In genomic region chr6:124696441-124697150, GRCm38 (mm10) we compare ENCODE assay signal across 21 mouse cellular contexts. TPM values are rescaled to one million over a fixed set of nuclear protein-coding genes. Genes with fewer than 3 reads are reported as not detected.
DNase-seq lines count a peak whose midpoint lies in the region; TF ChIP-seq lines count a peak whose summit lies in the region.
"Had no signal": no experiment of that assay in that cellular context is flagged by ENCODE, and none has a peak within 500 bp of the region (broad histone marks: within the 10 kb centered on the region; RNA-seq: fewer than 3 reads in every experiment).

No protein-coding gene starts in this region.

- no peak overlapping the region for H3K4me3 ChIP-seq in gastrocnemius, adult 2 months
- H3K4me3 ChIP-seq in liver, adult 2 months (ENCODE audit: insufficient read depth, low read depth, low read length) = no peak overlapping the region
- H3K4me3 ChIP-seq in embryonic fibroblast, embryonic 13.5 days (ENCODE audit: insufficient read depth, low read length) = no peak overlapping the region
- H3K4me3 ChIP-seq: embryonic facial prominence, embryonic 10.5 days; embryonic facial prominence, embryonic 13.5 days; forebrain, embryonic 10.5 days; forebrain, embryonic 13.5 days; hindbrain, embryonic 12.5 days; hindbrain, embryonic 15.5 days had no signal

- no peak overlapping the region for H3K9ac ChIP-seq in liver, adult 2 months (ENCODE audit: low read depth, low read length)
- H3K9ac ChIP-seq: embryonic facial prominence, embryonic 13.5 days; forebrain, embryonic 13.5 days; hindbrain, embryonic 12.5 days; hindbrain, embryonic 15.5 days had no signal

- intact Hi-C loops in gastrocnemius, adult 2 months (cut with DNase I) = no loop called here

- peaks cover 57% of the 10 kb centered on the region for H3K4me1 ChIP-seq in liver, adult 2 months (ENCODE audit: control insufficient read depth, insufficient read depth, low read length)
- 0 out of 2 replicates have a peak, but pooled peaks cover 2% of the 10 kb centered on the region for H3K4me1 ChIP-seq in embryonic fibroblast, embryonic 13.5 days (ENCODE audit: control insufficient read depth, insufficient read depth, low read length)

- H3K27ac ChIP-seq in gastrocnemius, adult 2 months = peak overlapping the region; percentile 51
- H3K27ac ChIP-seq in liver, adult 2 months (replicated peaks; ENCODE audit: insufficient read depth, low read depth, low read length) = peak overlapping the region; percentile 19; the same call in 1 of the 2 replicates
- H3K27ac ChIP-seq in embryonic fibroblast, embryonic 13.5 days (ENCODE audit: insufficient read depth, low read length) = peak overlapping the region; percentile 8; the same call in 1 of the 2 replicates
- H3K27ac ChIP-seq: embryonic facial prominence, embryonic 10.5 days; embryonic facial prominence, embryonic 13.5 days; forebrain, embryonic 10.5 days; forebrain, embryonic 13.5 days; hindbrain, embryonic 12.5 days; hindbrain, embryonic 15.5 days had no signal

- peaks cover 2% of the 10 kb centered on the region; the same call in 1 of the 2 replicates for H3K79me2 ChIP-seq in liver, adult 2 months (ENCODE audit: control insufficient read depth, insufficient read depth, low read length)

- peaks cover 14% of the 10 kb centered on the region; the same call in 1 of the 2 replicates for H3K36me3 ChIP-seq in liver, adult 2 months (ENCODE audit: control insufficient read depth, insufficient read depth, low read length)

- TF ChIP-seq CTCF in gastrocnemius, adult 2 months (IDR thresholded peaks at IDR 0.05) = no peak
- no peak for TF ChIP-seq CTCF in liver, adult 2 months (IDR thresholded peaks at IDR 0.05; ENCODE audit: low read depth, low read length)
- TF ChIP-seq CTCF in embryonic fibroblast, embryonic 13.5 days (IDR thresholded peaks at IDR 0.05; ENCODE audit: borderline replicate concordance, insufficient read depth, low read length) = no peak

- H3K27me3 ChIP-seq in liver, adult 2 months (ENCODE audit: control insufficient read depth, insufficient read depth, low read length) = no peaks in the 10 kb centered on the region
- H3K27me3 ChIP-seq: embryonic facial prominence, embryonic 13.5 days; forebrain, embryonic 13.5 days; hindbrain, embryonic 12.5 days; hindbrain, embryonic 15.5 days had no signal

- TF ChIP-seq POLR2A in liver, adult 2 months (IDR thresholded peaks at IDR 0.05; ENCODE audit: extremely low read depth, insufficient read depth, low read length) = no peak
- no peak for TF ChIP-seq POLR2A in embryonic fibroblast, embryonic 13.5 days (IDR thresholded peaks at IDR 0.05; ENCODE audit: low read depth, low read length)

- WGBS in liver, adult 2 months = 70% methylated on average over 7 of the region's 7 CpGs

- no peak for DNase-seq in gastrocnemius, adult 2 months
- DNase-seq in gastrocnemius, adult 18-20 months (ENCODE audit: low spot score) = no peak
- DNase-seq in liver, adult 2 months (ENCODE audit: extremely low read depth, low read depth, low spot score) = peak; percentile 49
- DNase-seq in liver (no peak), MN1 (ENCODE audit: low spot score) (peak; percentile 34)
- no peak for DNase-seq in layer of hippocampus, postnatal 36 days
- DNase-seq: adrenal gland, postnatal 25 days; cerebellum, adult 11-12 months; cerebellum, adult 8-10 months; cerebellum, postnatal 10 days; cerebellum, postnatal 36 days; embryo, embryonic 11 days; gastrocnemius, postnatal 25 days; kidney, adult 18-20 months had no signal

RNA-seq across cellular contexts. Expression of gene Emg1, which starts 15.4 kb away (rescaled TPM):
- 10 to 100 TPM; 57.7 to 71.8 TPM for total RNA-seq in gastrocnemius, adult 2 months (2021)
- total RNA-seq in gastrocnemius, adult 18-20 months (2021) = 10 to 100 TPM; 58.4 to 60.4 TPM
- total RNA-seq in liver, adult 2 months (2014; rRNA removed) = 97.4 and 99.6 TPM in 2 replicates
- 46.0 and 56.3 TPM in 2 replicates for polyA plus RNA-seq in liver, adult 2 months (2012; rRNA removed)
- 67.1 and 68.9 TPM in 2 replicates for polyA plus RNA-seq in embryonic fibroblast, embryonic 13.5 days (2011; ENCODE audit: insufficient read length, low read depth, missing spikeins)
- total RNA-seq in layer of hippocampus, postnatal 36 days (2021) = 10 to 100 TPM; 54.3 to 64.9 TPM

RNA-seq across cellular contexts. Expression of gene Phb2, which starts 15.5 kb away (rescaled TPM):
- 100 to 1,000 TPM; 142 to 184 TPM for total RNA-seq in gastrocnemius, adult 2 months (2021)
- 100 to 1,000 TPM; 134 to 155 TPM for total RNA-seq in gastrocnemius, adult 18-20 months (2021)
- total RNA-seq in liver, adult 2 months (2014; rRNA removed) = 140 and 151 TPM in 2 replicates
- polyA plus RNA-seq in liver, adult 2 months (2012; rRNA removed) = 209 and 210 TPM in 2 replicates
- polyA plus RNA-seq in embryonic fibroblast, embryonic 13.5 days (2011; ENCODE audit: insufficient read length, low read depth, missing spikeins) = 249 and 253 TPM in 2 replicates
- total RNA-seq in layer of hippocampus, postnatal 36 days (2021) = 100 to 1,000 TPM; 114 to 129 TPM

RNA-seq across cellular contexts. Expression of gene Lpcat3, which starts 33.8 kb away (rescaled TPM):
- total RNA-seq in gastrocnemius, adult 2 months (2021) = 10 to 100 TPM; 14.6 to 19.0 TPM
- total RNA-seq in gastrocnemius, adult 18-20 months (2021) = 10 to 100 TPM; 14.4 to 17.8 TPM
- total RNA-seq in liver, adult 2 months (2014; rRNA removed) = 72.4 and 99.9 TPM in 2 replicates
- polyA plus RNA-seq in liver, adult 2 months (2012; rRNA removed) = 172 and 188 TPM in 2 replicates
- polyA plus RNA-seq in embryonic fibroblast, embryonic 13.5 days (2011; ENCODE audit: insufficient read length, low read depth, missing spikeins) = 51.4 and 67.0 TPM in 2 replicates
- total RNA-seq in layer of hippocampus, postnatal 36 days (2021) = 10 to 100 TPM; 27.1 to 33.5 TPM

RNA-seq across cellular contexts. Expression of gene Ptpn6, which starts 41.9 kb away (rescaled TPM):
- total RNA-seq in gastrocnemius, adult 2 months (2021) = under 1 TPM; 0.61 to 0.87 TPM
- total RNA-seq in gastrocnemius, adult 18-20 months (2021) = 1 to 10 TPM in 1 of 2 experiments, under 1 TPM in 1; 0.90 to 1.1 TPM
- total RNA-seq in liver, adult 2 months (2014; rRNA removed) = 16.7 and 19.7 TPM in 2 replicates
- 17.3 and 17.8 TPM in 2 replicates for polyA plus RNA-seq in liver, adult 2 months (2012; rRNA removed)
- polyA plus RNA-seq in embryonic fibroblast, embryonic 13.5 days (2011; ENCODE audit: insufficient read length, low read depth, missing spikeins) = 0.53 and 4.3 TPM in 2 replicates
- 1 to 10 TPM; 2.9 to 3.0 TPM for total RNA-seq in layer of hippocampus, postnatal 36 days (2021)

RNA-seq across cellular contexts. Expression of gene Grcc10, which starts 44.6 kb away (rescaled TPM):
- total RNA-seq in gastrocnemius, adult 2 months (2021) = 100 to 1,000 TPM; 145 to 182 TPM
- total RNA-seq in gastrocnemius, adult 18-20 months (2021) = 100 to 1,000 TPM; 162 TPM
- 125 and 140 TPM in 2 replicates for total RNA-seq in liver, adult 2 months (2014; rRNA removed)
- polyA plus RNA-seq in liver, adult 2 months (2012; rRNA removed) = 203 and 216 TPM in 2 replicates
- 149 and 157 TPM in 2 replicates for polyA plus RNA-seq in embryonic fibroblast, embryonic 13.5 days (2011; ENCODE audit: insufficient read length, low read depth, missing spikeins)
- total RNA-seq in layer of hippocampus, postnatal 36 days (2021) = 100 to 1,000 TPM; 337 to 366 TPM

Comparison
In these comparisons a context has a peak if more than half of its experiments do, and no peak if none do; other contexts are left out.
1. DNase-seq: peak in liver, adult 2 months (single experiment) and MN1 (single experiment); none in gastrocnemius, adult 2 months (single experiment), gastrocnemius, adult 18-20 months (single experiment), liver (single experiment) and layer of hippocampus, postnatal 36 days (0 of 2).
2. Peak in every context shown above with its lines, with median percentiles within 50 percentile points of each other: H3K27ac ChIP-seq.